Mouse (Mus musculus) spleen, adult 2 months (tissue): ENCODE measurements at regions not wholly inside any gene's neighbourhood (a gene's known extent, or its start where the extent isn't known, plus 50 kb on each side); places are given as distances from the start of the nearest gene placed in this dataset.

Experiments
- DNase-seq, 2 experiments: peaks; one replicate each; pipeline versions ENCODE4 v3.0.0 to v3.0.0-alpha.2; 2012 to 2021; ENCODE audit warnings: low spot score in 2 of 2, low read depth in 1 of 2
- H3K27ac ChIP-seq: fragments of 200-500 bp; 2 replicates; pipeline ENCODE4 v1.5.1; 2012; ENCODE audit warnings: low read length, inconsistent platforms; ENCODE audit not compliant: insufficient read depth
- H3K27me3 ChIP-seq: fragments of 200-500 bp; 2 replicates; pipeline ENCODE4 v1.6.1; 2012; ENCODE audit warnings: mild to moderate bottlenecking, moderate library complexity, low read length, inconsistent platforms; ENCODE audit not compliant: control insufficient read depth, insufficient read depth
- H3K36me3 ChIP-seq: fragments of 200-500 bp; 2 replicates; pipeline ENCODE4 v1.6.1; 2012; ENCODE audit warnings: mild to moderate bottlenecking, low read length, inconsistent platforms; ENCODE audit not compliant: control insufficient read depth, insufficient read depth
- H3K4me1 ChIP-seq: fragments of 200-500 bp; 2 replicates; pipeline ENCODE4 v1.6.1; 2011; ENCODE audit warnings: inconsistent platforms; ENCODE audit not compliant: control insufficient read depth, insufficient read depth, insufficient read length
- H3K4me3 ChIP-seq: fragments of 200-500 bp; 2 replicates; pipeline ENCODE4 v1.5.1; 2011; ENCODE audit warnings: mild to moderate bottlenecking, inconsistent platforms; ENCODE audit not compliant: insufficient read depth, insufficient read length; ENCODE audit errors: extremely low read depth
- CTCF ChIP-seq: fragments of 200-500 bp; IDR thresholded peaks from 2 replicates; pipeline ENCODE4 v1.5.1; 2011; ENCODE audit warnings: mild to moderate bottlenecking, inconsistent platforms; ENCODE audit not compliant: insufficient read depth, insufficient read length, insufficient replicate concordance; ENCODE audit errors: extremely low read depth
- POLR2A ChIP-seq: fragments of 200-500 bp; IDR thresholded peaks from 2 replicates; pipeline ENCODE4 v1.6.1; 2011; ENCODE audit warnings: low read depth, low read length, inconsistent platforms
- WGBS: fragments of 180-500 bp; shearing (Covaris S2); methylation state at CpG from one replicate; pipeline ENCODE4 v1.1.7; 2018; 5-methylcytosine and 5-hydroxymethylcytosine counted together

GRCm38 (mm10) chr2:147454362-147455257 is 92.9 kb downstream of the Pax1 start:
- DNase-seq, result no peak
- TF ChIP-seq POLR2A (no peak), CTCF (no peak)
- no peaks in the 10 kb centered on the region for H3K36me3 ChIP-seq
- WGBS, result 53% methylated on average over 18 of the region's 18 CpGs
- H3K27me3 ChIP-seq, result no peaks in the 10 kb centered on the region
- no peak overlapping the region for H3K4me3 ChIP-seq
- H3K27ac ChIP-seq, result no peak overlapping the region
- H3K4me1 ChIP-seq, result no peaks in the 10 kb centered on the region
